Mouse (Mus musculus) thymus, postnatal 0 days (tissue): Measurements from ENCODE around the gene Syngr1. TPM values are rescaled to one million over a fixed set of nuclear protein-coding genes. Genes with fewer than 3 reads are reported as not detected.
A peak's percentile ranks its signal among the peaks of the same experiment; 100 is the strongest.

Experiments
- DNase-seq: peaks from one replicate; pipeline ENCODE4 v3.0.0-alpha.2; 2015; ENCODE audit warnings: low spot score
- polyA plus RNA-seq: library from polyadenylated mRNA; unstranded; fragments of >200 nt; fragmentation: Nextera tagmentation; extraction: Ambion mirVana; gene quantifications from 2 replicates; pipeline ENCODE4 v1.2.1, GENCODE M21; 2015

The Syngr1 gene
- polyA plus RNA-seq, 1 experiment from 2014 or later, result 74.1 TPM

DNA sequence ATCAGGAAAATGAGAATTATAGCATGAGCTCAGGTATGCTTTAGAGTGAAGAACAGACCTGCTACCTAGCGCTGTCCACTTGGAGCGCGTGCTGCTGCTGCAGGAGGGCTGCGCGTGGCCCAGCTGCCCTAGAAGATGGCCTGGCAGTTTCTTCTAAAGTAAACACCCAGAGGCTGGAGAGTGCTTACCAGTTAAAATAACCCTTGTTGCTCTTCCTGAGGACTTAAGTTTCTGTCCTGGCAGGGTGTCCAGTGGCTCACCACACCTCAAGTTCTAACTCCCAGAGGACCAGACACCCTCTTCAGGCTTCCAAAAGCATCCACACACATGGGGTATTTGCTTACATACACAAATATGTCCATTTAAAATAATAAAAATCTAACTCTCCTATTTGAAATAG is 54.3 kb downstream of the Syngr1 start:
- DNase-seq, result no peak

GRCm38 (mm10) chr15:80146153-80146552 is 55.0 kb downstream of the Syngr1 start:
- peak; percentile 34 for DNase-seq

GRCm38 (mm10) chr15:80147090-80147489 is 56.0 kb downstream of the Syngr1 start:
- no peak for DNase-seq

- DNase-seq, result no peak
Measured at GRCm38 (mm10) chr15:80147511-80147910, 56.4 kb downstream of the Syngr1 start.

DNA sequence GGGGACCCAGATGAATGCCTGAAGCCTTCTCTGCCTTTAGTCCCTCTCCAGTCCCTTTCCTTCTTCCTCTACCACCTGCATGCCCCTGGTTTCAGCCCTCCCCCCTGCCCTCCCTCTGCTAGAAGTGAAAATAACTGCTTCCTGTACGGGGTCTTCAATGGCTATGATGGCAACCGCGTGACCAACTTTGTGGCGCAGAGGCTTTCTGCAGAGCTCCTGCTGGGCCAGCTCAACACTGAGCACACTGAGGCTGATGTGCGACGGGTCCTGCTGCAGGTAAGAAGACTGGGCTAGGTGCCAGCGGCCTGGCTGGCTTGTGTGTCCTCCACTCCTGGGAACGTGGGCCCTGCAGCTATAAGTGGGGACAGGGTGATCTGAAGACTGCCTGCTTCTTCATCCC is 57.4 kb downstream of the Syngr1 start:
- peak; percentile 82 for DNase-seq

- DNase-seq, result peak; percentile 83
Measured at GRCm38 (mm10) chr15:80149517-80149916, 58.4 kb downstream of the Syngr1 start.

GRCm38 (mm10) chr15:80152663-80153062 is 61.5 kb downstream of the Syngr1 start:
- DNase-seq, result no peak

GRCm38 (mm10) chr15:80153757-80154156 is 62.6 kb downstream of the Syngr1 start:
- no peak for DNase-seq

- DNase-seq, result no peak
Measured at GRCm38 (mm10) chr15:80155707-80156106, 64.6 kb downstream of the Syngr1 start.

DNA sequence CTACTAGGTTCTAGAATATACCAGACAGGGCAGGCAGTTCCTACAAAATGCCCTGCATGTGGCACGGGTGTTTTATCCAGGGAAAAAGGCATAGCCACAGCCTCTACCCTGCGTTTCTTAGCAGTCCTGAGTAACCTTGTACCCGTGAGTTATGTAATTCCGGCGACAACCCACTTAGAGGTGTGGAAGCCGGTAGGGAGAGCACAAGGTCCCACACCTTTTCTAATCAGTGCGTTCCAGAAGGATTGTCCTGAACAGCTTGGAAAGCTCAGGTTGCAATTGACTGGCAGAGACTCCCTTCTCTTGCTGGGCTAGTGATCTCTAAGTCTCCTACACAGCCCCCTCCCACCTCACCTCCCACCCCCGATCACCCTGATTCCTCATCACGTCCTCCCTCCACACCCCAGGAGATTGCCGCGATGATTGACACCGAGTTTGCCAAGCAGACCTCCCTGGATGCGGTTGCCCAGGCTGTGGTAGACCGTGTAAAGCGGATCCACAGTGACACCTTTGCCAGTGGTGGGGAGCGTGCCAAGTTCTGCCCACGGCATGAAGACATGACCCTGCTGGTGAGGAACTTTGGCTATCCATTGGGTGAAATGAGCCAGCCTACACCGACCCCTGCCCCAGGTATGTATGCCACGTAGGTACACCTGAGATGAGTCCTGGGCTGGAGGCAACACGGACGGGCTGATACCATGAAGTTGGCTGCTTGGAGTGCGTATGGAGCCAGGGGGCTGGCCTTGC is 66.2 kb downstream of the Syngr1 start:
- DNase-seq, result no peak

DNA sequence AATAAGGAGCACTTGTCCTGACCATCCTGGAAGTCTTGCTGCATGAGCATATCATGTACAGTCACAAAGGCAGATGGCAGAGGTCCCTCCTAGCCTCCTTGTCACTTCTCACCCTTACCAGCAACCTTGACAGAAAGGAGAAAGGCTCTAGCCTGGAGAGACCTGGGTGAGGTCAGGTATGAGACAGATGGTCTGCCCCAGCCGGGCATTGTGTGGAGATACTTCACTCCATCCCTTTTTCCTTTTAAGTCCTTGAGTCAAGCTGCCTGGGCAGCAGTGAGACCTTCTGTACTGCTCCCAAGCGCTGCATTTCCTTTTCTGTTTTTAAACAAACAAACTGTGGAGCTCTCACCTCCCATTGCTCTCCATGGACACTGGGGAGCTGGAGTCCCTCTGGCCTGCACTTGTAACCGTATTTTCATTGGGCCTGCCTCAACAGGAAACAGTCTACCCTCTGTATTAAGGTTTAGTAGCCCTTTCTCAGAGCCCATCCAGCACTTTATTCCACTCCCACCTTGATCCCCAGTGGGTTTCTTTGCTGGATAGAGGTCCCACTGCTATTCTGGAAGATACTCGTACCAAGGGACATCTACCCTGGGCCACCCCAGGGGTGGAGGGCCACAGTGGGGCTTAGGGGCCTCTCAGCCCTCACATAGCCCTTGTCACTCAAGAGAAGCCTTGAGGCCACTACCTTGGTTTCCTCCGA is 67.0 kb downstream of the Syngr1 start:
- DNase-seq, result no peak

DNA sequence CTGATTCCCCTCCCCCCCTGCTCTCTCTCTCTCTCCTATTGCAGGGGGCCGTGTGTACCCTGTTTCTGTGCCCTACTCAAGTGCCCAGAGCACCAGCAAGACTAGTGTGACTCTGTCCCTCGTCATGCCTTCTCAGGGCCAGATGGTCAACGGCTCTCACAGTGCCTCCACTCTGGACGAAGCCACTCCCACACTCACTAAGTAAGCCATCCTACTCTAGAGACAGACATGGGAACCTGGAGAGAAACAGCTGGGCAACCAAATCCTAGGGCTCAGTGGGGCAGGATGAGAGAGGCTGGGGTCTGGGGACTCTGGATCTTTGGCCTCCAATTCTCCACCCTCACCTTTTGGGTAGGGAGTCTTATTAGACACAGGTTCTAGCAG is 67.6 kb downstream of the Syngr1 start:
- DNase-seq, result no peak

- DNase-seq, result no peak
Measured at GRCm38 (mm10) chr15:80159286-80159901, 68.3 kb downstream of the Syngr1 start.

DNA sequence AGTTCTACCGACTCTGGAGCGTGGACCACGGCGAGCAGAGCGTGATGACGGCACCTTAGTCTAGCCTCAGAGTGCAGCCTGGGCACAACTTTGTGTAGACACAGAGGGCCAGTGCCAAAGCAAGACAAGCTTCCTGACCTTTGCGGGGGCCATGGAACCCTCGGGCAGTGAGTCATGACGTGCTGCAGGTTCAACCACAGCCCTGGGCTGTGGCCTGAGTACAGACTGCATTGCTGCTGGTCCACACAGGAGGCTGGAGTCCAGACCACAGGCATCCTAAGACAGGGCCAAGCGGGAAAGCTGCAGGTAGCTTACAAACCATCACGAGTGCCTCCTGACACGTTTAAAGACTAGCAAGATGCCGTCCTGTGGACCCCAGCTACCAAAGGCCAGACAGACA is 69.1 kb downstream of the Syngr1 start:
- DNase-seq, result no peak

DNA sequence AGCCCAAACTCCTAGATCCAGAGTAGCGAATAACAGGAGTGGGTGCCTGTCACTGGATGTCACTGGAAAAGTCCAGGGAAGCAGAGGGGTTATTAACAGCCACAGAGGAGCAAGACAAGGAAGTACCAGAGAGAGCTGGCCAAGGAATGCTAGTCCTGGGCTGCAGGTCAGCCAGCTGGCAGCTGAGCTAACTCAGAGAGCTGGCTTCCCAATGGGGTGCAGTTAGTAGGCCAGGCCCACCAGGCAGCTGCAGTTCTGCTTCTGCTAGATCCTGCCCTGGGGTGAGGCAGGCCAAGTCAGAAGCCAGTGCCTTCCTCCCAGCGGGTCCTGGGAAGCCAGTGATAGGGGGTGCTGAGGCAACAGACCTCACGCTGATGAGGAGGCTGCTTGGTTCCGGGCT is 69.6 kb downstream of the Syngr1 start:
- DNase-seq, result no peak

GRCm38 (mm10) chr15:80161199-80161598 is 70.1 kb downstream of the Syngr1 start:
- DNase-seq, result no peak

GRCm38 (mm10) chr15:80162401-80162964 is 71.3 kb downstream of the Syngr1 start:
- DNase-seq, result no peak

GRCm38 (mm10) chr15:80163274-80163673 is 72.1 kb downstream of the Syngr1 start:
- DNase-seq, result no peak

- no peak for DNase-seq
Measured at GRCm38 (mm10) chr15:80163716-80164115, 72.6 kb downstream of the Syngr1 start.

DNA sequence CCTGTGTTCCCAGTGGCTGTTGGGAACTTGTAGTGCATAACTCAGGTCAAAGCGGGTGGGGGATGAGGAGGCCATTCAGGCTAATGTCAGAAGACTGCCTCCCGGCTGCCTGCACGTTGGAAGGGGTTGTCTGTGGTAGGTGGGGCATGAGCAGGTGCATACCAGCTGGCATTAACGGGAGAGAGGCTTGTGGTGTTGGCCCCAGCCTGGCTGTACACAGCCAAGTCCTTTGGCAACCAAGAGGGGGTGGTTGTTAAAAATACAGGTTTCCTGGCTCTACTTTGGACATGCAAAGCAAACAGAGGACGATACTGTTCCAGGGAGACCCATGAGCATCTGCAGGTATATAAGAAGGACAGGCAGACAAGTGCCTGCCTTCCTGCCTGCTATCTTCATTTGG is 74.3 kb downstream of the Syngr1 start:
- no peak for DNase-seq
